In genomic region chr9:110342008-110342407, GRCm38 (mm10) we compare ENCODE assay signal across 14 mouse cellular contexts.
"Had no signal": no experiment of that assay in that cellular context is flagged by ENCODE, and none has a peak within 500 bp of the region (broad histone marks: within the 10 kb centered on the region; RNA-seq: fewer than 3 reads in every experiment).

No protein-coding gene starts in this region.

- H3K27me3 ChIP-seq: liver, embryonic 13.5 days; megakaryocyte, embryonic 14.5 days; midbrain, embryonic 12.5 days had no signal

- H3K9me3 ChIP-seq: liver, embryonic 13.5 days; megakaryocyte, embryonic 14.5 days; midbrain, embryonic 12.5 days had no signal

- H3K4me3 ChIP-seq: liver, embryonic 13.5 days; megakaryocyte, embryonic 14.5 days; midbrain, embryonic 12.5 days had no signal

- H3K36me3 ChIP-seq: liver, embryonic 13.5 days; midbrain, embryonic 12.5 days had no signal

- H3K4me1 ChIP-seq: midbrain, embryonic 12.5 days had no signal

- ATAC-seq: intestine, postnatal 0 days; liver, postnatal 0 days had no signal

- H3K9ac ChIP-seq: liver, embryonic 13.5 days; liver, postnatal 0 days; midbrain, embryonic 12.5 days had no signal

- H3K4me2 ChIP-seq: liver, embryonic 13.5 days; midbrain, embryonic 12.5 days had no signal

- DNase-seq: kidney, adult 8-10 months; kidney, postnatal 36 days; layer of hippocampus, adult 9-11 months; layer of hippocampus, postnatal 36 days; left cerebral cortex, postnatal 4 days; liver, embryonic 13.5 days; liver, postnatal 0 days; thymus, adult 18-20 months; thymus, postnatal 14 days had no signal

- H3K27ac ChIP-seq: kidney, postnatal 0 days; liver, embryonic 13.5 days; midbrain, embryonic 12.5 days; stomach, postnatal 0 days had no signal
